Mouse (Mus musculus) cerebellum, postnatal 25 days (tissue): ENCODE data around the gene Hivep2.

Experiments
- DNase-seq, 2 experiments: peaks; one replicate each; pipeline ENCODE4 v3.0.0; 2021; ENCODE audit warnings: mixed read lengths in 2 of 2

Hivep2 gene

GRCm38 (mm10) chr10:14048916-14049445 lies 83.1 kb downstream of the Hivep2 start:
- DNase-seq: peak; percentile 54 to 60

GRCm38 (mm10) chr10:14049686-14050085 lies 83.8 kb downstream of the Hivep2 start:
- DNase-seq: no peak

GRCm38 (mm10) chr10:14050586-14050985 lies 84.7 kb downstream of the Hivep2 start:
- no peak for DNase-seq

GRCm38 (mm10) chr10:14052109-14052689 lies 86.3 kb downstream of the Hivep2 start:
- no peak for DNase-seq

GRCm38 (mm10) chr10:14054860-14055259 lies 89.0 kb downstream of the Hivep2 start:
- no peak for DNase-seq

- peak; percentile 74 for DNase-seq
These were observed 89.7 kb downstream of the Hivep2 start for GRCm38 (mm10) chr10:14055533-14055981.

GRCm38 (mm10) chr10:14056057-14056456 lies 90.2 kb downstream of the Hivep2 start:
- DNase-seq: no peak

GRCm38 (mm10) chr10:14056584-14057451 lies 90.9 kb downstream of the Hivep2 start:
- peak; percentile 87 to 90 for DNase-seq

- no peak for DNase-seq
These were observed 92.1 kb downstream of the Hivep2 start for GRCm38 (mm10) chr10:14057841-14058605.

- no peak for DNase-seq
These were observed 92.9 kb downstream of the Hivep2 start for GRCm38 (mm10) chr10:14058742-14059141.

GRCm38 (mm10) chr10:14059581-14059980 lies 93.7 kb downstream of the Hivep2 start:
- no peak for DNase-seq

- no peak for DNase-seq
These were observed 94.4 kb downstream of the Hivep2 start for GRCm38 (mm10) chr10:14060302-14060701.

- DNase-seq: no peak
These were observed 97.4 kb downstream of the Hivep2 start for GRCm38 (mm10) chr10:14063226-14063625.

- DNase-seq: peak; percentile 38 to 62
These were observed 99.0 kb downstream of the Hivep2 start for GRCm38 (mm10) chr10:14064759-14065395.

- DNase-seq: no peak
These were observed 101.9 kb downstream of the Hivep2 start for GRCm38 (mm10) chr10:14067802-14068201.

- no peak for DNase-seq
These were observed 104.7 kb downstream of the Hivep2 start for GRCm38 (mm10) chr10:14070498-14071079.

- DNase-seq: no peak
These were observed 106.6 kb downstream of the Hivep2 start for GRCm38 (mm10) chr10:14072504-14072903.

GRCm38 (mm10) chr10:14075767-14076166 lies 109.9 kb downstream of the Hivep2 start:
- DNase-seq: no peak

- no peak for DNase-seq
These were observed 111.0 kb downstream of the Hivep2 start for GRCm38 (mm10) chr10:14076880-14077279.

GRCm38 (mm10) chr10:14080830-14081229 lies 115.0 kb downstream of the Hivep2 start:
- no peak for DNase-seq

- no peak for DNase-seq
These were observed 115.9 kb downstream of the Hivep2 start for GRCm38 (mm10) chr10:14081824-14082223.

GRCm38 (mm10) chr10:14082275-14082674 lies 116.4 kb downstream of the Hivep2 start:
- peak; percentile 86 to 88 for DNase-seq
